Mouse (Mus musculus): ENCODE data around the gene Ctf1.

- TF ChIP-seq GATA1 (IDR thresholded peaks at IDR 0.05; ENCODE audit: borderline replicate concordance, low read length) = no peak
- no peak for TF ChIP-seq FLI1 (IDR thresholded peaks at IDR 0.05; ENCODE audit: low read length)
These were observed 23.6 kb upstream of the Ctf1 start for GRCm38 (mm10) chr7:127688935-127689334.

Data from megakaryocyte, embryonic 14.5 days (primary cell).